Mouse (Mus musculus) hindbrain, embryonic 15.5 days (tissue): ENCODE data around the gene Stra6l. TPM values are rescaled to one million over a fixed set of nuclear protein-coding genes. Genes with fewer than 3 reads are reported as not detected.

Experiments
- ATAC-seq: fragments of 200-750 bp; cut with Nextera tagmentation; 2 replicates; pipeline ENCODE4 v1.8.0; 2017; ENCODE audit warnings: low read depth, moderate number of reproducible peaks, moderate TSS enrichment; ENCODE audit not compliant: low FRiP score
- H3K27ac ChIP-seq: fragments of 300-500 bp; sonication (generic); replicated peaks from 2 replicates; pipeline ENCODE4 v1.5.1; 2015; ENCODE audit warnings: mild to moderate bottlenecking, inconsistent platforms
- H3K27me3 ChIP-seq: fragments of 300-500 bp; sonication (generic); 2 replicates; pipeline ENCODE4 v1.6.1; 2015; ENCODE audit warnings: control low read depth, inconsistent platforms
- H3K36me3 ChIP-seq: fragments of 300-500 bp; sonication (generic); 2 replicates; pipeline ENCODE4 v1.6.1; 2015; ENCODE audit warnings: control low read depth, inconsistent platforms
- H3K4me1 ChIP-seq: fragments of 300-500 bp; sonication (generic); replicated peaks from 2 replicates; pipeline ENCODE4 v1.6.1; 2015; ENCODE audit warnings: control low read depth, inconsistent platforms
- H3K4me2 ChIP-seq: fragments of 300-500 bp; sonication (generic); 2 replicates; pipeline ENCODE4 v1.6.1; 2015; ENCODE audit warnings: moderate library complexity, mild to moderate bottlenecking, inconsistent platforms
- H3K4me3 ChIP-seq: fragments of 300-500 bp; sonication (generic); 2 replicates; pipeline ENCODE4 v1.5.1; 2015; ENCODE audit warnings: mild to moderate bottlenecking, inconsistent platforms
- H3K9ac ChIP-seq: fragments of 300-500 bp; sonication (generic); 2 replicates; pipeline ENCODE4 v1.6.1; 2015; ENCODE audit warnings: inconsistent platforms
- H3K9me3 ChIP-seq: fragments of 300-500 bp; sonication (generic); 2 replicates; pipeline ENCODE4 v1.6.1; 2016; ENCODE audit warnings: control low read depth, inconsistent platforms
- WGBS: fragments of 180-500 bp; shearing (Covaris S2); methylation state at CpG from one replicate; pipeline ENCODE4 v1.1.7; 2015; 5-methylcytosine and 5-hydroxymethylcytosine counted together
- polyA plus RNA-seq: library from polyadenylated mRNA; unstranded; fragments of >200 nt; fragmentation: Nextera tagmentation; extraction: Ambion mirVana; gene quantifications from 2 replicates; pipeline ENCODE4 v1.2.1, GENCODE M21; 2015

Stra6l gene
- polyA plus RNA-seq, 1 experiment from 2014 or later = 0.35 TPM

GRCm38 (mm10) chr4:45822781-45823575, 25.5 kb upstream of the Stra6l start:
- H3K27ac ChIP-seq = peak overlapping the region; percentile 86
- no peak overlapping the region for H3K9ac ChIP-seq
- H3K36me3 ChIP-seq = no peaks in the 10 kb centered on the region
- H3K4me1 ChIP-seq = peaks cover 71% of the 10 kb centered on the region
- H3K9me3 ChIP-seq = no peaks in the 10 kb centered on the region
- peak overlapping the region; percentile 69 for H3K4me2 ChIP-seq
- 11% methylated on average over 11 of the region's 11 CpGs for WGBS
- peaks cover 10% of the 10 kb centered on the region; the same call in 1 of the 2 replicates for H3K27me3 ChIP-seq
- peak overlapping the region; percentile 56; the same call in 1 of the 2 replicates for H3K4me3 ChIP-seq
- no peak for ATAC-seq

- H3K27me3 ChIP-seq = peaks cover 11% of the 10 kb centered on the region; the same call in 1 of the 2 replicates
- H3K27ac ChIP-seq = peak overlapping the region; percentile 86
- no peaks in the 10 kb centered on the region for H3K9me3 ChIP-seq
- no peaks in the 10 kb centered on the region for H3K36me3 ChIP-seq
- peak; percentile 20 for ATAC-seq
- peaks cover 59% of the 10 kb centered on the region for H3K4me1 ChIP-seq
- peak overlapping the region; percentile 69 for H3K4me2 ChIP-seq
- H3K9ac ChIP-seq = peak overlapping the region; percentile 49
- WGBS = 4% methylated on average over 10 of the region's 10 CpGs
- peak overlapping the region; percentile 56 for H3K4me3 ChIP-seq
Observed at GRCm38 (mm10) chr4:45824049-45824760, 24.3 kb upstream of the Stra6l start.

- H3K36me3 ChIP-seq = no peaks in the 10 kb centered on the region
- no peak for ATAC-seq
Observed at GRCm38 (mm10) chr4:45824761-45825556, 23.5 kb upstream of the Stra6l start.

GRCm38 (mm10) chr4:45826275-45827040, 22.0 kb upstream of the Stra6l start, which contains the start of gene Igfbpl1:
Gene Igfbpl1 (minus strand): TSS chr4:45826923.
- ATAC-seq = peak; percentile 32; the same call in 1 of the 2 replicates
- peaks cover 55% of the 10 kb centered on the region for H3K4me1 ChIP-seq
- H3K36me3 ChIP-seq = no peaks in the 10 kb centered on the region

More at GRCm38 (mm10) chr4:45824761-45825556, 23.5 kb upstream of the Stra6l start:
- H3K4me3 ChIP-seq = peak overlapping the region; percentile 56
- peaks cover 53% of the 10 kb centered on the region for H3K4me1 ChIP-seq
- H3K4me2 ChIP-seq = peak overlapping the region; percentile 69
- H3K27ac ChIP-seq = peak overlapping the region; percentile 86
- H3K27me3 ChIP-seq = peaks cover 11% of the 10 kb centered on the region; the same call in 1 of the 2 replicates
- H3K9me3 ChIP-seq = no peaks in the 10 kb centered on the region
- peak overlapping the region; percentile 49 for H3K9ac ChIP-seq
- WGBS = 26% methylated on average over 14 of the region's 14 CpGs

GRCm38 (mm10) chr4:45829907-45830759, 18.3 kb upstream of the Stra6l start:
- no peak for ATAC-seq
- Histone ChIP-seq H3K27me3 (peaks cover 11% of the 10 kb centered on the region; the same call in 1 of the 2 replicates), H3K9ac (0 out of 2 replicates have a peak overlapping the region, but pooled peaks have one; percentile 11), H3K4me2 (no peak overlapping the region), H3K36me3 (no peaks in the 10 kb centered on the region), H3K4me1 (peaks cover 32% of the 10 kb centered on the region), H3K9me3 (no peaks in the 10 kb centered on the region), H3K27ac (peak overlapping the region; percentile 9), H3K4me3 (no peak overlapping the region)
- 17% methylated on average over 13 of the region's 13 CpGs for WGBS

More at GRCm38 (mm10) chr4:45826275-45827040, 22.0 kb upstream of the Stra6l start, which contains the start of gene Igfbpl1:
- Histone ChIP-seq H3K9ac (peak within 1 kb of the TSS; percentile 66), H3K27ac (peak within 1 kb of the TSS; percentile 86), H3K27me3 (peaks cover 11% of the 10 kb centered on the region; the same call in 1 of the 2 replicates), H3K4me2 (peak within 1 kb of the TSS; percentile 69), H3K9me3 (no peaks in the 10 kb centered on the region), H3K4me3 (peak within 1 kb of the TSS; percentile 56)
- WGBS = under 1% methylated on average over 80 of the region's 91 CpGs

GRCm38 (mm10) chr4:45831996-45832395, 16.5 kb upstream of the Stra6l start:
- H3K36me3 ChIP-seq = no peaks in the 10 kb centered on the region
- H3K9ac ChIP-seq = no peak overlapping the region
- peaks cover 20% of the 10 kb centered on the region for H3K4me1 ChIP-seq
- H3K4me2 ChIP-seq = no peak overlapping the region
- no peak overlapping the region for H3K27ac ChIP-seq
- WGBS = 52% methylated on average over 7 of the region's 7 CpGs
- no peaks in the 10 kb centered on the region for H3K9me3 ChIP-seq
- no peak for ATAC-seq
- H3K27me3 ChIP-seq = peaks cover 4% of the 10 kb centered on the region; the same call in 1 of the 2 replicates
- H3K4me3 ChIP-seq = no peak overlapping the region

GRCm38 (mm10) chr4:45833461-45833860, 15.0 kb upstream of the Stra6l start:
- peaks cover 20% of the 10 kb centered on the region for H3K4me1 ChIP-seq
- no peak for ATAC-seq

GRCm38 (mm10) chr4:45844355-45844754, 4.1 kb upstream of the Stra6l start:
- Histone ChIP-seq H3K27me3 (no peaks in the 10 kb centered on the region), H3K9ac (no peak overlapping the region), H3K4me1 (no peaks in the 10 kb centered on the region), H3K4me3 (no peak overlapping the region), H3K9me3 (no peaks in the 10 kb centered on the region), H3K4me2 (no peak overlapping the region), H3K27ac (no peak overlapping the region), H3K36me3 (no peaks in the 10 kb centered on the region)
- 49% methylated on average over 14 of the region's 14 CpGs for WGBS
- no peak for ATAC-seq

More at GRCm38 (mm10) chr4:45833461-45833860, 15.0 kb upstream of the Stra6l start:
- Histone ChIP-seq H3K36me3 (no peaks in the 10 kb centered on the region), H3K4me3 (no peak overlapping the region), H3K9ac (no peak overlapping the region), H3K9me3 (no peaks in the 10 kb centered on the region), H3K4me2 (no peak overlapping the region), H3K27ac (no peak overlapping the region), H3K27me3 (no peaks in the 10 kb centered on the region)
- 33% methylated on average over 5 of the region's 5 CpGs for WGBS

- Histone ChIP-seq H3K4me3 (no peak overlapping the region), H3K27ac (no peak overlapping the region), H3K9me3 (no peaks in the 10 kb centered on the region), H3K9ac (no peak overlapping the region), H3K4me2 (no peak overlapping the region), H3K36me3 (no peaks in the 10 kb centered on the region), H3K4me1 (no peaks in the 10 kb centered on the region), H3K27me3 (no peaks in the 10 kb centered on the region)
- ATAC-seq = no peak
- 93% methylated on average over 2 of the region's 2 CpGs for WGBS
Observed at GRCm38 (mm10) chr4:45846263-45846662, 2.2 kb upstream of the Stra6l start.

GRCm38 (mm10) chr4:45848825-45849156, 327 bp downstream of the Stra6l start:
- no peaks in the 10 kb centered on the region for H3K4me1 ChIP-seq
- ATAC-seq = no peak
- no peak overlapping the region for H3K4me3 ChIP-seq
- no peak overlapping the region for H3K27ac ChIP-seq
- no peaks in the 10 kb centered on the region for H3K36me3 ChIP-seq
- H3K9ac ChIP-seq = no peak overlapping the region
- H3K9me3 ChIP-seq = no peaks in the 10 kb centered on the region
- 0 out of 2 replicates have a peak, but pooled peaks cover 5% of the 10 kb centered on the region for H3K27me3 ChIP-seq
- 30% methylated on average over 10 of the region's 10 CpGs for WGBS
- no peak overlapping the region for H3K4me2 ChIP-seq
